Mouse (Mus musculus) retina, adult 2 months (tissue): ENCODE data around the gene Cyp3a57.
"Not testable (repeated sequence)": the region's sequence is repeated elsewhere in the genome, so short reads cannot be mapped to it uniquely, and the experiment has no call there.

Source experiments
- DNase-seq: peaks from one replicate; pipeline ENCODE4 v3.0.0-alpha.2; 2012; ENCODE audit warnings: low read depth, low spot score

Gene Cyp3a57

DNA sequence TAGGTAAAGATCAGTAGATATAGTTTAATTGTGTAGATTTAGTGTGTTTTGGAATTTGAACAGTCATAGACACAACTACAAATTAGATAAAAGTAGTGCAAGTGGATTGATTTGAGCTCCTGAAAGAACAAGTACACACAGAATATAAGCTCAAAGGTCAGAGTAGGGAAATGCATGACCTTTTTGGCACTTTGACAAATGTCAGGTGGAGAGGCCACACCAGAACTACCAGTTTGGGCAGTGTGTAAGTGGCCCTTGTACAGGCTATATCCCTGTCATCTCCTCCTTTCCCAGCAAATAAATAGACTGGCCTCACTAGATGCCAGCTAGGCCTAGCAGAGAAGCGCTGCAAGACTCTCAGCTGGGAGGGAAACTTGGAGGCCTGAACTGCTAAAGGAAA lies at the start of gene Cyp3a57:
Gene Cyp3a57, plus strand, starts transcription at position 339 of the 400 bp plus-strand sequence.
- no peak for DNase-seq

DNA sequence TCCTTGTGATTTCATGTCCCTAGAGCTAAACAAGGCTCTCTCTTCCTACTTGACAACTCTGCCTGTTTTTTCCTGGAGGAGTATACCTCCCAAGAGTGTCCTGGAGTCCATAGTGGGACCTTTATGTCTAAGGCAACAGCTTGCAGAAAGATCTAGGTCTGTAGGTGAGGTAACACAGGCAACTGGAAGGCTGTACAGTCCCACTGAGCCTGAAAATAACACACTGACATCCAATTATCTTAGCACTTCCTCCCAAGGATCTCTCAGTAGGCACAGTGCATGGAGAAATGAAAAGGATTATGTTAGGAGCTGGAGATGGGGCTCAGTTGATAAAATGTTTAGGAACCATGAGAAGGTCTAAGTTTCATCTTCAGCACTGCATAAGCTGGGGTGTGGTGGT lies 44.6 kb upstream of the Cyp3a57 start:
- DNase-seq = no peak

DNA sequence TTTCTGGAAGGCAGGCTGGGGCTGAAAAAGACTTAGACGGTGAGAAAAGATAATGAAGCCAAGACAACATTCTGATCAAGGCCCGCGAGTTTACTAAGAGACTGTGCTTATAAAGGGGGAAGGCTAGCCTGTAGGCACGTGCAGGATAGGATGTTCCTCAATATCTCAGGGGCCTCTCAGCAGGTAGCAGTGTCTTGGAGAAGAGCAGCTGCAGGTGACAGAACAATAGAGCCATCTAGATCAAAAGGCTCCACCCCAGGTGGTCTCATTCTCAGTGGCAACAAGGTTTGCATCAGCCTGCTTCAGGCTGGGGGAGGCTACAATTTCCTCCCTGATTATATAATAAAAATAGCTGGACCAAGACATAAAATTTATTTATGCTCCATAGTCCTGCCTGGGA lies 43.3 kb upstream of the Cyp3a57 start:
- not testable (repeated sequence) for DNase-seq

DNA sequence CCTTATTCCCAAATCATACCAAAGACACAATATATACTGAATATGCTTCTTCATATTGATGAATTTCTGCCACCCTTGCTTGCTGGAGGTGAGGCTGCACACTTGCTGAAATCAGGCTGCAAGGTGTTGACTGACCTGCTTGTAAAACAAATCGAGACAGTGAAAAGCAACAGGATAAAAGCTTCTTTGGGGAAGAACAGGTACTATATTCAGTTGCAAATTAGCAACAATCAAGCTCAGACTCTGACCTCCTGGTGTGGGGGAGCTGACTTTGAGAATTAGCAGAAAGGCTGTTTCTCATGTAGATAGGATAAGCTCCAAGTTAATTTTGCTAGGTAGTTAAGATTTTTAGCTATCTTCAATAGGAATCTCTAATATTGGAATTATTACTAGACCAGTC lies 42.7 kb upstream of the Cyp3a57 start:
- no peak for DNase-seq

DNA sequence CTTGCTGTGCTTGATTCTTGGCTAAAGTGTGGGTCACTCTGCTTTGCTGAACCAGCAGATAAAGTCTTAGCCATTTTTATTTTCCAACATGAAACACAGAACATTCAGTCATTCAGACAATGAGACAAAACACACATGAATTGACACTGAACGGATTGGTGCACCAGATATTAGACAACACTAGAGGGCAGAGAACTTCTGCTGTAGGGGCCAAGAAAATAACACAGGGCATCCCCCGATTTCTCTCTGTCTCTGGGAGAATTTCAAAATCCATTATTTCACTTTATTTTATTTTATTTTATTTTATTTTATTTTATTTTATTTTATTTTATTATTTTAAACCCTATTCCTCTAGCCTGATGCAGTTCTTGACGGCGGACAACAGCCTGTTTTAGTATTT lies 38.1 kb upstream of the Cyp3a57 start:
- DNase-seq = not testable (repeated sequence)

DNA sequence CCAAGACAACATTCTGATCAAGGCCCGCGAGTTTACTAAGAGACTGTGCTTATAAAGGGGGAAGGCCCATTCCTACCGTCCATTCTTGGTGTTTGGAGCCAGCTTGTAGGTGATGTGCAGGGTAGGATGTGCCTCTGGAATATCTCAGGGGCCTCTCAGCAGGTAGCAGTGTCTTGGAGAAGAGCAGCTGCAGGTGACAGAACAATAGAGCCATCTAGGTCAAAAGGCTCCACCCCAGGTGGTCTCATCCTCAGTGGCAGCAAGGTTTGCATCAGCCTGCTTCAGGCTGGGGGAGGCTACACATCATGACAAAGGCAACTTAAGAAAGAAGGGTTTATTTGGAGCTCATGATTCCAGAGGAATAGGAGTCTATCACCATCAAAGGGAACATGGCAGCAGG lies 37.3 kb upstream of the Cyp3a57 start:
- not testable (repeated sequence) for DNase-seq

DNA sequence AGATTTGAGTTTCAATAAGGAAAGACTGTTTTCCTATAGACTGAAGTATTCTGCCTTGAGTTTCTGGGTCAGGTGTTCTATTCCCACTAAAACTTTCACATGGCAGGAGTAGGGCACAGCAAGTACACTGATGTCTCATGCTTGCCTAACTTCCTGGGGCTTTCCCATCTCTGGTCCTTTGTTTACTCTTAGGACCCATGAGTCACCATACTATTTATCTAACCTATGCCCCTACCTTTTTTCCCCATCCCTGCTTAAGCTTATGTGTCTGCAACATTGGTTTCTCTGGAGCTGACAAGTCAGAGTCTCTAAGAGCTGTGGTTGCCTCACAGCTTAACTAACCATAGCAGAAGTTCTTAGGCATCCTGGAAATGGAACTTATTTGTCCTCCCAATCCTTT lies 31.2 kb upstream of the Cyp3a57 start:
- DNase-seq = no peak

DNA sequence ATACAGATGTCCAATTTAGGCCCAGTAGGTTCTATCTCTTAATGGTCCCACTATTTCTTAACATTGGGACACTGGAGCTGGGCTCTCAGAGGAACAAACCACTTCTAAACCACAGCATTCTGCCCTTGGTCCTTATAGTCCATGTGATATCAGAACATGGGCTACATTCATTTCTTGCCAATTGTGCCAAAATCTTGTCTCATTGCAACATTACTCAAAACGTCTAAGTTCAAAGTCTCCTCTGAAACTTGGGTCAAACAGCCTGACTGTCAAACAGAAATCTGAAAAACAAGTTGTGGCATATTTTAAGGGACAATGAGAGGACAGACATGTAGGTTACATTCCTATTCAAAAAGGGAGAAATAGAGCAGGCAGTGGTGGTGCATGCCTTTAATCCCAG lies 27.9 kb upstream of the Cyp3a57 start:
- DNase-seq = no peak

DNA sequence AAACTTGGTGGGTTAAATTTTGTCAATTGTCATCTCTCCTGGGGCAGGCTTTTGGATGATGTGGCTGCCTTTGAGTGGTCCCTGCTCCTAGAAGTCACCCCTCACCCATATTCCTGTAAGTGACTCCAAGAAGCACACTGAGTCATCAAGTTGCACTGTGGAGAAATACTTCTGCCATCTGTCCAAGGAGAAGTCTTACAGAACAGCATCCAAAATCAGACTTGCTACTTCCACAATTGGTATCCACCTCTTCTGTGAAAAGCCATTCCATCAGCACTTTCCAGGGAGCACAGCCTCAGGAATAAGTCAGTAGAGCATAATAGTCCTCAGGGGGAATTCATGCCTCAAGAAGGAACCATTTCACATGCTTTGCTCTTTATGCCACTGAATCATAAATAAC lies 6.3 kb upstream of the Cyp3a57 start:
- DNase-seq = not testable (repeated sequence)

DNA sequence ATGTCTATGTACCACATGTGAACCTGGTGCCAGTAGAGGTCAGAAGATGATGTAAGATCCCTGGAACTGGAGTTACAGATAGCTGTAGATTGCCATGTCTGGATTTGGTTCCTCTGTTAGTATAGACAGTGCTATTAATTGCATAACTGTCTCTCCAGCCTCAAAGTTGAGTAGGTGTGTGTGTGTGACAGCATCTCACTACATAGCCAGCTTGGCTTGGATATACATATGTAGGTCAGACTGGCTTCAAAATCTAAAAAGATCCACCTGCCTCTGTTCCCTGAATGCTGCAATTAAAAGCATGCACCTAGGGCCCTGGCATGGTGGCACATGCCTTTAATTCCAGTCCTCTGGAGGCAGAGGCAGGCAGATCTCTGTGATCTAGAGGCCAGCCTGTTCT lies 4.6 kb downstream of the Cyp3a57 start:
- no peak for DNase-seq

DNA sequence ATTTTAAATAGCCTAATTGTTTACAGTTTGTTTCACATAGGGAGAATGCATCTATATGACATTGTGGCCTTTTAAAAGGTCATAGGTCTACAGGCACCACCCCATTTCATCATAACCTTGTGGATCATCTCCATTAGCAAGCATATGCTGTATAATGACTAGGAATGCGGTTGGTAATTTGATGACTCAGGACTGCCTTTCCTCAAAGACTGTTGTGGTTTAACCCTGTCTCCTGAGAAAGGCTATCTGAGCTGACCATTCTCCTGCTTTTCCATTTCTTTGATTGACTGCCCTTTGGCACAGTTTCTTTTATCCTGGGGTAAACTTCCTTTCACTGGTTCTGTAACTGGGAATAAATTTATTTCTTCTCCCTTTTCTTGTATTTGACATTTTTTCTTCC lies 8.0 kb downstream of the Cyp3a57 start:
- no peak for DNase-seq

DNA sequence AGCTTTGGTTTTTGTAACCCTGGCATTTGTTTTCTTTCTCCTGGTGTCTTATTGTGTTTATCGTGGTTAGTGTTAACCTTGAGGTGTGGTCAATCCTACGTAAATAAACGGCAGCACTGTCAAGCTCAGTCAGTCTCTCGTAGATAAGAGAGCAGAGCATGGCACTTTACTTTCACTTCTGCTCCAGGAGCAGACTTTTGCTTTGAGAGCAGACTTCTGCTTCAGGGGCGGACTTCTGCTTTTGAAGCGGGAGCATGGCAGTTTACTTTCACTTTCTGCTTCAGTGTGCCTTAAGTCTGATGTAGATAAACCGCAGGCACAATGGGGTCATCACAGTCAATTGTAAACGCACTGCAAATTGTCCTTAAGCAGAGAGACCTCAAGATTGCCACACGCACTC lies 70.3 kb downstream of the Cyp3a57 start:
- DNase-seq = not testable (repeated sequence)

DNA sequence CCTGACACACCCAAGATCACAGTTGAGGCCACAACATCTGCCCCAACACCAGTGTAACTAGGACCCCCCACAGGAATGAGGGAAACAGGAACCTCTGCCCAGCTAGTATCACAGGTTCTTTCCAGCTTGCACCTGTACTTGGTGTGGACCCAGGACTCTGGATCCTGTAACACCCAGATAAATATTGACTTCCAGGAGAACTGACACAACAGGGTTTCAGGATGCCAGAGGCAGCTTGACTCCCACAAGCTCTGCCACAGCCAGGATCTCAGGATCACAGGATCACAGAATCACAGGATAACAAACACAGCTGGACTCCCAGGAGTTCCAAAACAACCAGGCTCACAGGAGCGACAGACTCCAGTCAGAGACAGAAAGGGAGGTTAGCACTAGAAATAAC lies 77.2 kb downstream of the Cyp3a57 start:
- no peak for DNase-seq

DNA sequence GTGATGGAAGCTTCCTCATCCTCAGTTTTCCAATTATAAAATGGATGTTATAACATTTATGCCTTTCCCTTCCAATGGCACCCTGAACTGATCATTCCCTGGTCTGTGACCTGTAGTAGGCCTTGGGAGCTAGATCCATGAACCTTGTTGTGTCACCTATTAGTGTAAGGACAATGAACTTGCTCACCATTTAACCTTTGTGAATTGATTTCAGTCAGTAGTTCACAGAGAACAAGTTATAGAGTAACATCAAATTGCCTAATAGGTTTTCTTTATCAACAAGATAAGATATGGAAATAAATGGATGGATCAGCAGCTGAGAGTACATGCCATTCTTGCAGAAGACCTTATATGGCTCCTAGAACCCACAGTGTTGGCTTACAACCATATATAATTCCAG lies 85.9 kb downstream of the Cyp3a57 start:
- DNase-seq = no peak

DNA sequence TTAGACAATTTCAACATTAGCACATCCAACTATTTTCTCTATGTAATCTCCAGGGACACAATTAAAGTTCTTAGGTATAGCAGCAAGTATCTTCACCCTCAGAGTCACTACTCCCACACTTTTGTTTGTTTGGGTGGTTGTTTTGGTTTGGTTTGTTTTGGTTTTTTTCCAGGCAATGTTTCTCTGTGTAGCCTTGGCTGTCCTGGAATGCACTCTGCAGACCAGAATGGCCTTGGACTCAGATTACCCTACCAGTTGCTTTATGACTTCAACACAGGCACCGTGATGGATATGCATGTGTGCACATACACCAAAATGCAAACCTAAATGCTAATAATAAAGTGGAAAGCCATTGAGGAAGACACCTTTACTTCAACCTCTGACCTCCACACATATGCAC lies 88.6 kb downstream of the Cyp3a57 start:
- DNase-seq = no peak
